Mouse (Mus musculus) left cerebral cortex, adult 18-20 months (tissue): ENCODE measurements at regions not wholly inside any gene's neighbourhood (a gene's known extent, or its start where the extent isn't known, plus 50 kb on each side); places are given as distances from the start of the nearest gene placed in this dataset.

Source experiments
- DNase-seq, 2 experiments: peaks; one replicate each; pipeline ENCODE4 v3.0.0; 2021 to 2022; ENCODE audit warnings: low spot score in 2 of 2, mixed read lengths in 1 of 2

GRCm38 (mm10) chr4:9094076-9094475, 855.2 kb upstream of the Car8 start:
- no peak for DNase-seq

- no peak for DNase-seq
These were observed 844.7 kb upstream of the Car8 start for GRCm38 (mm10) chr4:9083526-9083925.

GRCm38 (mm10) chr4:9081701-9082562, 843.1 kb upstream of the Car8 start:
- no peak for DNase-seq

- DNase-seq, result no peak
These were observed 842.1 kb upstream of the Car8 start for GRCm38 (mm10) chr4:9080821-9081493.

GRCm38 (mm10) chr4:9079828-9080245, 841.0 kb upstream of the Car8 start:
- no peak for DNase-seq

- no peak for DNase-seq
These were observed 835.6 kb upstream of the Car8 start for GRCm38 (mm10) chr4:9074447-9074846.

- DNase-seq, result no peak
These were observed 835.0 kb upstream of the Car8 start for GRCm38 (mm10) chr4:9073736-9074428.

- DNase-seq, result no peak
These were observed 833.5 kb upstream of the Car8 start for GRCm38 (mm10) chr4:9072321-9072720.

- DNase-seq, result no peak
These were observed 829.0 kb upstream of the Car8 start for GRCm38 (mm10) chr4:9067874-9068273.

GRCm38 (mm10) chr4:9065981-9066815, 827.4 kb upstream of the Car8 start:
- DNase-seq, result no peak

GRCm38 (mm10) chr4:9061941-9062340, 823.1 kb upstream of the Car8 start:
- no peak for DNase-seq

- DNase-seq, result no peak
These were observed 821.4 kb upstream of the Car8 start for GRCm38 (mm10) chr4:9060221-9060620.

GRCm38 (mm10) chr4:9057676-9058075, 818.8 kb upstream of the Car8 start:
- no peak for DNase-seq

GRCm38 (mm10) chr4:9057113-9057512, 818.3 kb upstream of the Car8 start:
- DNase-seq, result no peak

- DNase-seq, result no peak
These were observed 817.0 kb upstream of the Car8 start for GRCm38 (mm10) chr4:9055876-9056275.

- DNase-seq, result no peak
These were observed 816.5 kb upstream of the Car8 start for GRCm38 (mm10) chr4:9055266-9055820.

GRCm38 (mm10) chr4:9048817-9049216, 810.0 kb upstream of the Car8 start:
- DNase-seq, result no peak

- no peak for DNase-seq
These were observed 808.3 kb upstream of the Car8 start for GRCm38 (mm10) chr4:9047151-9047550.

GRCm38 (mm10) chr4:9046436-9046835, 807.6 kb upstream of the Car8 start:
- DNase-seq, result no peak

GRCm38 (mm10) chr4:9046030-9046429, 807.2 kb upstream of the Car8 start:
- DNase-seq, result no peak

- no peak for DNase-seq
These were observed 797.2 kb upstream of the Car8 start for GRCm38 (mm10) chr4:9036005-9036404.
